Mouse (Mus musculus) liver, embryonic 14.5 days (tissue): Measurements from ENCODE around the gene Epyc.

ENCODE experiments used
- CTCF ChIP-seq: IDR thresholded peaks from 2 replicates; pipeline ENCODE4 v1.5.1; 2016; ENCODE audit warnings: antibody characterized with exemption, low read depth, control low read depth
- EP300 ChIP-seq: IDR thresholded peaks from 2 replicates; pipeline ENCODE4 v1.6.1; 2016; ENCODE audit warnings: antibody characterized with exemption, low read depth

GRCm38 (mm10) chr10:97670202-97670601 lies 26.3 kb downstream of the Epyc start:
- TF ChIP-seq CTCF, result no peak
- TF ChIP-seq EP300, result no peak
